Mouse (Mus musculus) bone marrow macrophage, adult 2 months (primary cell): Measurements from ENCODE around the gene Cxcl17.

Experiments used
- CTCF ChIP-seq: IDR thresholded peaks from 2 replicates; pipeline ENCODE4 v1.5.1; 2012; ENCODE audit warnings: low read depth, mild to moderate bottlenecking, low read length, moderate library complexity
- POLR2A ChIP-seq: IDR thresholded peaks from 2 replicates; pipeline ENCODE4 v1.6.1; 2012; ENCODE audit warnings: mild to moderate bottlenecking, low read depth, low read length, borderline replicate concordance

DNA sequence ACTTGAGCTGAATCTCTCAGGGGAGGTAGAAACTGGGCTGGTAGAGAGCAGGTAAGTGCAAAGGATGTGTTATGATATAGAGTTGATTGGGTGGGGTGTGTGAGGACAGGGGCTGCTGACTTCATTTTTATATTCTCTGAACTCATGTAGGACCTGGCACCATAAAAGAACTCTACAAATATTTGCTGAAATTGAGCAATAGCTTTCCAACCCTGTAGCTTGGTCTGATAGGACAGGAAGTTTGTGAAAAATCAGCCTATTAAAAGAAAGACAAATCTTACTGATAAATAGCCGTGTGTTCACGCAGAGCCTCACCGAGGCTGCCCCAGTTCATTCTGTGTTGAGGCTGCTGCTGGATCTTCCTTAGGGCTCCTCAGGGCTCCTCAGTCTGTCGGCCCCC is 7.3 kb upstream of the Cxcl17 start:
- TF ChIP-seq POLR2A (no peak), CTCF (no peak)
